Comparison of ENCODE assay signal across 12 mouse cellular contexts in the genomic region with DNA sequence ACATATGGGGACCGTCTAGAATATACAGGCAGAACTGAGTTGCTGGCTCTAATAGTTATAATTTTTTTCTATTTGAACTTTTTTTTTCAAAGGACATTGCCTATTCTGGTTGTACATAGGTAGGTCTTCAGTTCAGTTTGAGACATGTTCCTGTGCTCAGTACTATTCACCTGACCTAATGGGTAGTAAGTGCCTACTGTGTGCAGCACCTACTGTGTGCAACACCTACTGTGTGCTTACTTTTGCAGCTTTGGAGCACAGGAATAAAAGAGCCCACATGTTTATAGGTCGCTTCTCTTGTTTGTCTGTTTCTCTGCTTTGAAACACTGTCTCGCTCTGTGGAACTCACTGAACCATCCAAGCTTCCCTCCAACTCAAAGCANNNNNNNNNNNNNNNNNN.
DNase-seq lines count a peak whose midpoint lies in the region; ATAC-seq lines count a peak whose summit lies in the region.
"Had no signal": no experiment of that assay in that cellular context is flagged by ENCODE, and none has a peak within 500 bp of the region (broad histone marks: within the 10 kb centered on the region; RNA-seq: fewer than 3 reads in every experiment).

No protein-coding gene starts in this region.

- no peak for ATAC-seq in kidney, embryonic 15.5 days (replicated peaks; ENCODE audit: low FRiP score)
- ATAC-seq in embryonic facial prominence, embryonic 15.5 days (ENCODE audit: insufficient number of reproducible peaks, low FRiP score, low TSS enrichment, low read depth), result no peak
- ATAC-seq in limb, embryonic 11.5 days (ENCODE audit: insufficient number of reproducible peaks, low FRiP score, low TSS enrichment, low read depth), result no peak
- ATAC-seq in forebrain, embryonic 12.5 days (ENCODE audit: low FRiP score), result no peak
- ATAC-seq: liver, embryonic 12.5 days had no signal

- no peaks in the 10 kb centered on the region for H3K36me3 ChIP-seq in kidney, embryonic 15.5 days
- H3K36me3 ChIP-seq in embryonic facial prominence, embryonic 10.5 days (replicated peaks), result no peaks in the 10 kb centered on the region
- no peaks in the 10 kb centered on the region for H3K36me3 ChIP-seq in embryonic facial prominence, embryonic 15.5 days
- no peaks in the 10 kb centered on the region for H3K36me3 ChIP-seq in limb, embryonic 11.5 days (ENCODE audit: control insufficient read depth, insufficient read depth, low read length)
- H3K36me3 ChIP-seq in forebrain, embryonic 12.5 days (replicated peaks), result no peaks in the 10 kb centered on the region
- H3K36me3 ChIP-seq: liver, embryonic 12.5 days had no signal

- 59% methylated on average over 3 of the region's 3 CpGs for WGBS in kidney, embryonic 15.5 days
- 74% methylated on average over 3 of the region's 3 CpGs for WGBS in embryonic facial prominence, embryonic 10.5 days
- WGBS in embryonic facial prominence, embryonic 15.5 days, result 65% methylated on average over 3 of the region's 3 CpGs
- WGBS in limb, embryonic 11.5 days, result 80% methylated on average over 3 of the region's 3 CpGs
- 87% methylated on average over 3 of the region's 3 CpGs for WGBS in forebrain, embryonic 12.5 days

- H3K9me3 ChIP-seq in kidney, embryonic 15.5 days (replicated peaks), result no peaks in the 10 kb centered on the region
- H3K9me3 ChIP-seq in embryonic facial prominence, embryonic 10.5 days, result no peaks in the 10 kb centered on the region
- no peaks in the 10 kb centered on the region for H3K9me3 ChIP-seq in embryonic facial prominence, embryonic 15.5 days (replicated peaks)
- H3K9me3 ChIP-seq in limb, embryonic 11.5 days (ENCODE audit: control insufficient read depth, low read length), result no peaks in the 10 kb centered on the region
- no peaks in the 10 kb centered on the region for H3K9me3 ChIP-seq in forebrain, embryonic 12.5 days
- H3K9me3 ChIP-seq: liver, embryonic 12.5 days had no signal

- no peak overlapping the region for H3K9ac ChIP-seq in kidney, embryonic 15.5 days
- no peak overlapping the region for H3K9ac ChIP-seq in embryonic facial prominence, embryonic 15.5 days
- no peak overlapping the region for H3K9ac ChIP-seq in limb, embryonic 11.5 days (ENCODE audit: low read length)
- H3K9ac ChIP-seq in forebrain, embryonic 12.5 days, result no peak overlapping the region
- H3K9ac ChIP-seq: liver, embryonic 12.5 days had no signal

- no peak for DNase-seq in kidney, postnatal 10 days
- no peak for DNase-seq in embryonic facial prominence, embryonic 10.5 days (ENCODE audit: low spot score)
- no peak for DNase-seq in limb, embryonic 11.5 days (ENCODE audit: low spot score)
- no peak for DNase-seq in frontal cortex, postnatal 36 days (ENCODE audit: low spot score in 2 of 2)
- DNase-seq: cerebellum, adult 9-11 months; kidney, adult 18-20 months; right cerebral cortex, adult 18-20 months had no signal

- H3K4me3 ChIP-seq in kidney, embryonic 15.5 days (replicated peaks), result peak overlapping the region; percentile 46
- H3K4me3 ChIP-seq in embryonic facial prominence, embryonic 10.5 days, result peak overlapping the region; percentile 61
- H3K4me3 ChIP-seq in embryonic facial prominence, embryonic 15.5 days (replicated peaks), result peak overlapping the region; percentile 44
- H3K4me3 ChIP-seq in limb, embryonic 11.5 days (ENCODE audit: low read depth, low read length), result peak overlapping the region; percentile 42
- H3K4me3 ChIP-seq in forebrain, embryonic 12.5 days (replicated peaks), result no peak overlapping the region
- H3K4me3 ChIP-seq: erythroblast, embryonic 14.5 days had no signal

- no peaks in the 10 kb centered on the region for H3K27me3 ChIP-seq in kidney, embryonic 15.5 days
- H3K27me3 ChIP-seq in embryonic facial prominence, embryonic 10.5 days (replicated peaks; ENCODE audit: low read depth, poor library complexity, severe bottlenecking), result no peaks in the 10 kb centered on the region
- H3K27me3 ChIP-seq in embryonic facial prominence, embryonic 15.5 days, result no peaks in the 10 kb centered on the region
- no peaks in the 10 kb centered on the region for H3K27me3 ChIP-seq in limb, embryonic 11.5 days (ENCODE audit: control insufficient read depth, insufficient read depth, low read length)
- H3K27me3 ChIP-seq in forebrain, embryonic 12.5 days, result peaks cover 4% of the 10 kb centered on the region; the same call in 1 of the 2 replicates

- H3K27ac ChIP-seq in kidney, embryonic 15.5 days, result no peak overlapping the region
- H3K27ac ChIP-seq in embryonic facial prominence, embryonic 10.5 days (replicated peaks), result peak overlapping the region; percentile 85
- no peak overlapping the region for H3K27ac ChIP-seq in embryonic facial prominence, embryonic 15.5 days (replicated peaks)
- H3K27ac ChIP-seq in limb, embryonic 11.5 days (replicated peaks; ENCODE audit: low read depth, low read length), result peak overlapping the region; percentile 98
- H3K27ac ChIP-seq in forebrain, embryonic 12.5 days, result no peak overlapping the region

- H3K4me2 ChIP-seq in kidney, embryonic 15.5 days, result peak overlapping the region; percentile 73
- H3K4me2 ChIP-seq in embryonic facial prominence, embryonic 15.5 days (replicated peaks), result peak overlapping the region; percentile 55; the same call in 1 of the 2 replicates
- peak overlapping the region; percentile 56 for H3K4me2 ChIP-seq in limb, embryonic 11.5 days (ENCODE audit: low read depth, severe bottlenecking)
- H3K4me2 ChIP-seq in forebrain, embryonic 12.5 days, result no peak overlapping the region

- peaks cover 42% of the 10 kb centered on the region for H3K4me1 ChIP-seq in kidney, embryonic 15.5 days
- peaks cover 66% of the 10 kb centered on the region for H3K4me1 ChIP-seq in embryonic facial prominence, embryonic 10.5 days
- peaks cover 39% of the 10 kb centered on the region for H3K4me1 ChIP-seq in embryonic facial prominence, embryonic 15.5 days
- H3K4me1 ChIP-seq in limb, embryonic 11.5 days (ENCODE audit: control insufficient read depth, insufficient read depth, low read length), result peaks cover 24% of the 10 kb centered on the region
- H3K4me1 ChIP-seq in forebrain, embryonic 12.5 days, result peaks cover 35% of the 10 kb centered on the region
- H3K4me1 ChIP-seq: liver, embryonic 12.5 days had no signal

Comparison
In these comparisons a context has a peak if more than half of its experiments do, and no peak if none do; other contexts are left out.
1. H3K27ac ChIP-seq: peak in embryonic facial prominence, embryonic 10.5 days (single experiment) and limb, embryonic 11.5 days (single experiment); none in kidney, embryonic 15.5 days (single experiment), embryonic facial prominence, embryonic 15.5 days (single experiment) and forebrain, embryonic 12.5 days (single experiment).